Mouse (Mus musculus): Measurements from ENCODE around the gene Meioc. TPM values are rescaled to one million over a fixed set of nuclear protein-coding genes. Genes with fewer than 3 reads are reported as not detected.

The Meioc gene
- polyA plus RNA-seq (2015; fragmentation: Nextera tagmentation; extraction: Ambion mirVana), result 0.30 and 0.44 TPM in 2 replicates

- Histone ChIP-seq H3K4me3 (replicated peaks) (no peak within 1 kb of the TSS), H3K4me2 (replicated peaks) (no peak within 1 kb of the TSS), H3K27me3 (replicated peaks) (peaks cover 20% of the 10 kb centered on the region), H3K36me3 (no peaks in the 10 kb centered on the region), H3K4me1 (replicated peaks) (0 out of 2 replicates have a peak, but pooled peaks cover 5% of the 10 kb centered on the region), H3K27ac (no peak within 1 kb of the TSS), H3K9me3 (no peaks in the 10 kb centered on the region), H3K9ac (no peak within 1 kb of the TSS)
- no peak for ATAC-seq
- WGBS, result 53% methylated on average over 3 of the region's 3 CpGs
These were observed at the start of gene Meioc for GRCm38 (mm10) chr11:102663416-102663815. Gene Meioc (plus strand): TSS chr11:102663716.

DNA sequence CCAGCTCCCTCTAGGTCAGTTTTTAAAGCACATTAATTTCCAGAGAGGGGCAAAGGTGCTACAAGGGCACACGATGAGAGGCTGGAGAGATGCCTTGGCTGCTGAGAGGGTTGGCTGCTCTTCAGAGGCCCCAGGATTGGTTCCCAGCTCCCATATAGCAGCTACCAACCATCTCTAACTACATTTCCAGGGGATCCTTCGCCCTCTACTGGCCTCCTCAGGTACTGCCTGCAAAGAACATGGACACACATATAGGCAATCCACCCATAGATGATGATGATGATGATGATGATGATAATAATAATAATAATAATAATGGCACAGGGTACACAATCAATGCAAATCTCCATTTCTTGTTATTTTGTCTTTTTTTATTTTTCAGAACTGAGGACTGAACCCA is 44.1 kb upstream of the Meioc start:
- H3K27me3 ChIP-seq (replicated peaks), result no peaks in the 10 kb centered on the region
- H3K4me3 ChIP-seq (replicated peaks), result no peak overlapping the region
- H3K4me1 ChIP-seq (replicated peaks), result peaks cover 10% of the 10 kb centered on the region
- 66% methylated on average over 2 of the region's 2 CpGs for WGBS
- no peak overlapping the region for H3K9ac ChIP-seq
- H3K27ac ChIP-seq, result no peak overlapping the region
- no peaks in the 10 kb centered on the region for H3K36me3 ChIP-seq
- no peaks in the 10 kb centered on the region for H3K9me3 ChIP-seq
- H3K4me2 ChIP-seq (replicated peaks), result no peak overlapping the region
- ATAC-seq, result no peak

- Histone ChIP-seq H3K9ac (peak overlapping the region; percentile 5), H3K9me3 (no peaks in the 10 kb centered on the region), H3K27me3 (replicated peaks) (no peaks in the 10 kb centered on the region), H3K4me1 (replicated peaks) (peaks cover 21% of the 10 kb centered on the region), H3K36me3 (no peaks in the 10 kb centered on the region), H3K4me2 (replicated peaks) (peak overlapping the region; percentile 51), H3K4me3 (replicated peaks) (peak overlapping the region; percentile 10), H3K27ac (peak overlapping the region; percentile 78)
- 8% methylated on average over 17 of the region's 17 CpGs for WGBS
- ATAC-seq, result peak; percentile 92
These were observed 39.4 kb upstream of the Meioc start for GRCm38 (mm10) chr11:102623876-102624789.

DNA sequence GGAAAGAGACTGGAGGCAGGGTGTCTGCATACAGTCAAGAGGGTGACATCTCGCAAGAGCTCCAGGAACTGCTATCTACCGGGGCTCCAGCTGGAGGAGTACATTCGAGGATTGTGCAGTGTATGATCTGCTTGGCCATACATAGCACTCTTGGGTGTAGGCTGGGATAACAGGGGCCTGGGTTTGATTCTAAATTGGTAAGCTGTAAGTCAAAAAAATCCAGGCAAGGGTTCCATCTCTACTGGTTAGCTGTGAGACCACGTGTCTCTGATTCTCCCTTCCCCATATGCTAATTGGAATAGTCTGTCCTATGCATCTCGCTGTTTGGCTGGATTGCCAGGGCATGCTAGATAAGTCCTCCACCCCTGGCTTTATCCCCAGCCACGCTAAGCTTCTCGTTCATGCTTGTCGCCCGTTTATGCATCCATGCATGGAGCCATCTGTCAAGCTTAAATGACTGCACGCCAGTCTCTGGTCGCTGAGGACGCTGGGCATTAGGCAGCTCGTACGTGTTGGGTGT is 38.6 kb upstream of the Meioc start:
- no peaks in the 10 kb centered on the region for H3K9me3 ChIP-seq
- peak overlapping the region; percentile 51 for H3K4me2 ChIP-seq (replicated peaks)
- H3K27ac ChIP-seq, result peak overlapping the region; percentile 78
- WGBS, result 34% methylated on average over 14 of the region's 14 CpGs
- no peaks in the 10 kb centered on the region for H3K36me3 ChIP-seq
- ATAC-seq, result 0 out of 2 replicates have a peak, but pooled peaks have one; percentile 29
- peaks cover 21% of the 10 kb centered on the region for H3K4me1 ChIP-seq (replicated peaks)
- H3K9ac ChIP-seq, result no peak overlapping the region; the same call in 1 of the 2 replicates
- no peak overlapping the region for H3K4me3 ChIP-seq (replicated peaks)
- no peaks in the 10 kb centered on the region for H3K27me3 ChIP-seq (replicated peaks)

- H3K36me3 ChIP-seq, result no peaks in the 10 kb centered on the region
- no peak for ATAC-seq
- no peak overlapping the region for H3K9ac ChIP-seq
- WGBS, result 82% methylated on average over 9 of the region's 9 CpGs
- no peaks in the 10 kb centered on the region for H3K9me3 ChIP-seq
- no peak overlapping the region for H3K4me2 ChIP-seq (replicated peaks)
- H3K4me3 ChIP-seq (replicated peaks), result no peak overlapping the region
- H3K27me3 ChIP-seq (replicated peaks), result no peaks in the 10 kb centered on the region
- peaks cover 31% of the 10 kb centered on the region for H3K4me1 ChIP-seq (replicated peaks)
- H3K27ac ChIP-seq, result no peak overlapping the region
These were observed 36.2 kb upstream of the Meioc start for GRCm38 (mm10) chr11:102627171-102627931.

DNA sequence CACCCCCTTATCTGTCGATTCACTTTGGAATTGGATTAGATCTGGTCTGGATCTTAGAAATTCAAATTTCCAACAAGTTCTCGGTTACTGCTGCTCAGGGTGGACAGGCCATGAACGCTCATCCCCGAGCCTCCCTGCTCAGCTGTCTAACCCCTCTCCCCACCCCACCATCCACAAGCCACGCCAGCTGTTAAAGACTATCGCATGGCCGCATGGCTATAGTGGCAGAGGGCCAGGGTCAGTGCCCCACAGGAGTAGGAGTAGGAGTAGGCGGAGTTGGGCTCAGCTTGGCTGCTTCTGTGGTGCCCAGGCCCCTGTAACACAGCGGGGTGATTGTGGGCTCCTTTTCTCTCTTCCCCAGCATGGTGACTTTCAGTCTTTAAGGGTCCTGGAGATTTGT is 35.0 kb upstream of the Meioc start:
- 60% methylated on average over 9 of the region's 9 CpGs for WGBS
- Histone ChIP-seq H3K4me1 (replicated peaks) (peaks cover 34% of the 10 kb centered on the region), H3K9ac (no peak overlapping the region), H3K4me3 (replicated peaks) (no peak overlapping the region), H3K9me3 (no peaks in the 10 kb centered on the region), H3K27ac (no peak overlapping the region), H3K27me3 (replicated peaks) (no peaks in the 10 kb centered on the region), H3K36me3 (no peaks in the 10 kb centered on the region), H3K4me2 (replicated peaks) (no peak overlapping the region)
- ATAC-seq, result no peak

GRCm38 (mm10) chr11:102629375-102629774 is 34.1 kb upstream of the Meioc start:
- H3K27ac ChIP-seq, result no peak overlapping the region
- no peak overlapping the region for H3K4me2 ChIP-seq (replicated peaks)
- H3K4me1 ChIP-seq (replicated peaks), result peaks cover 25% of the 10 kb centered on the region
- no peak overlapping the region for H3K9ac ChIP-seq
- H3K9me3 ChIP-seq, result no peaks in the 10 kb centered on the region
- no peak overlapping the region for H3K4me3 ChIP-seq (replicated peaks)
- 39% methylated on average over 8 of the region's 8 CpGs for WGBS
- no peaks in the 10 kb centered on the region for H3K36me3 ChIP-seq
- ATAC-seq, result no peak
- no peaks in the 10 kb centered on the region for H3K27me3 ChIP-seq (replicated peaks)

DNA sequence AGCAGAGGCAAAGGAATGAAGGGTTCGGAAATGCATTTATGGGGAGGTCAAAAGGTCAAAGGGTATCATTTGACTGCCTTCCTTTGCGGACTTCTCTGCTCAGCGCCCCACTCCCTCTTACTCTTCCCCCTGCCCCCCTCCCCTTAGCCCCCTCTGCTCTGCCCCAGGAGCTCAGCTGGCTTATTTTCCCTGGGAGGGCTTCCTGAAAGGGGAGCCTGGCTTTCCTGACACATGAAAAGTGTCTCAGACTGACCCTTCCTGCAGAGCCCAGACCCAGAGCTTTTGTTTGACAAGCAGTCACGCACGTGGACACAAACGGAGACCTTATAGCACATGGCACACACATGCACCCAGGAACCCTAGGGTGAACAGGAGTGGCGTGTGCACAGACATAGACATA is 32.8 kb upstream of the Meioc start:
- WGBS, result 29% methylated on average over 7 of the region's 7 CpGs
- H3K9ac ChIP-seq, result no peak overlapping the region
- H3K4me2 ChIP-seq (replicated peaks), result no peak overlapping the region
- H3K4me1 ChIP-seq (replicated peaks), result peaks cover 15% of the 10 kb centered on the region
- H3K27ac ChIP-seq, result no peak overlapping the region
- no peak overlapping the region for H3K4me3 ChIP-seq (replicated peaks)
- H3K9me3 ChIP-seq, result no peaks in the 10 kb centered on the region
- ATAC-seq, result no peak
- no peaks in the 10 kb centered on the region for H3K36me3 ChIP-seq
- H3K27me3 ChIP-seq (replicated peaks), result no peaks in the 10 kb centered on the region

DNA sequence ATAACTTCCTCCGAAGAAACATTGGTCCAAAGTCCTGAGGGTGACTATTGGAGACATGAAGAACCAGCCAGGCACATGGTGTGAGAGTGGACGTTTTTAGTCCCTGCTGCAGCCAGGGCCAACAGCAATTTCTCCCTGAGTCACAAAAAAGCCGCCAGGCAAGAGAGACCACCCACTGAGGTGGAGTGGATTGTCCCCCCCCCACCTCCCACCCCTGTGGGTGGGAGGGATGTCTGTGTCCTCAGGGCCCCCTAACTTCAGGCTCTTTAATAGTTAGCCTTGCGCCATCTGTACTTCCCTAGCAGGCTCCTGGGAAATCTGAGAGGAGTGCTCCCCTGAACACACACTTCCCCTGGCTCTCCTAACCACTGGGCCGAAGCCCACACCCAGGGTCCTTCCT is 32.3 kb upstream of the Meioc start:
- Histone ChIP-seq H3K4me2 (replicated peaks) (no peak overlapping the region), H3K9me3 (no peaks in the 10 kb centered on the region), H3K4me3 (replicated peaks) (no peak overlapping the region), H3K4me1 (replicated peaks) (peaks cover 15% of the 10 kb centered on the region), H3K27ac (peak overlapping the region; percentile 27; the same call in 1 of the 2 replicates), H3K36me3 (no peaks in the 10 kb centered on the region), H3K9ac (no peak overlapping the region), H3K27me3 (replicated peaks) (no peaks in the 10 kb centered on the region)
- no peak for ATAC-seq
- WGBS, result 36% methylated on average over 5 of the region's 5 CpGs

- peaks cover 19% of the 10 kb centered on the region for H3K4me1 ChIP-seq (replicated peaks)
- ATAC-seq, result no peak
- peak overlapping the region; percentile 52 for H3K4me2 ChIP-seq (replicated peaks)
- no peak overlapping the region for H3K4me3 ChIP-seq (replicated peaks)
- H3K36me3 ChIP-seq, result no peaks in the 10 kb centered on the region
- no peak overlapping the region for H3K27ac ChIP-seq
- no peaks in the 10 kb centered on the region for H3K9me3 ChIP-seq
- no peak overlapping the region for H3K9ac ChIP-seq
- H3K27me3 ChIP-seq (replicated peaks), result no peaks in the 10 kb centered on the region
- whole genome bisulfite sequencing, result 20% methylated on average over 12 of the region's 13 CpGs
These were observed 30.8 kb upstream of the Meioc start for GRCm38 (mm10) chr11:102632725-102633124.

DNA sequence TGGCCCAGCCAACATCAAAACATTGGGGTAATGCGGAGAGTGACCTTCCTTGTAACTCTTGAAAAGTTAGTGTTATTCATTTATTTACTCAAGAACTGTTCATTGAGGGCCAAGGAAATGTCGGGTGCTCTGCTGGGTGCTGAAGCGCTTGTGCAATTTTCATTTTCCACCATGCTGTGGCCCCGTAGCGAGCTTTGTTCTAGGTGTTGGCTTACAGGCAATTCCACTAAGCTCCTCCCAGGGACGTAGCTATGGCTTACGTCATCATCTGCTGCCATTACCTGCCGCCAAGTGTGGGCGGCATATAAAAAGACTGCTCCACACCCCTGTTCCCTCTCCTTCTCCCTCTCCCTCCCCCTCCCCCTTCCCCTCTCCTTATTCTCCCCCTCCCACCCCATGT is 30.1 kb upstream of the Meioc start:
- peak; percentile 73 for ATAC-seq
- peaks cover 19% of the 10 kb centered on the region for H3K4me1 ChIP-seq (replicated peaks)
- 29% methylated on average over 9 of the region's 9 CpGs for WGBS

DNA sequence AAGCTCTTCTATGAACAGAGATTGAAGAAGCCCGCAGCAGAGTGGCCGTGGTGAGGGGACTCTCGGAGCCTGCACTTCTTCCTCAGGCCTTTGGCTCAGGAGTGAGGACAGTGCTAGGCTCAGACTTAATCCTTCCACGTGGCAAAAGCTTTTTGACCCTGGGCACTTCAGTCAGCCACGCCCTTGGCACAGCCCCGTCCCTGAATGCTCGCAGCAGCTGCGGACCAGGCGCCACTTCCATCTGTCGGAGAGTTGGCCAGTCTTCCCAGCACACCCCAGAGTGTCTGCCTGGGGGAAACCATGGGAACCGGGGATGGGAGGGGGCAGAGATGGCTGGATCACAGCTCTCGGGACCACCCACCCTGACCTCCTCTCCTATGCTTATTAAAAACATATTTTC is 26.6 kb upstream of the Meioc start:
- no peaks in the 10 kb centered on the region for H3K9me3 ChIP-seq
- peaks cover 6% of the 10 kb centered on the region; the same call in 1 of the 2 replicates for H3K4me1 ChIP-seq (replicated peaks)
- H3K27ac ChIP-seq, result no peak overlapping the region
- H3K36me3 ChIP-seq, result no peaks in the 10 kb centered on the region
- no peak overlapping the region for H3K4me3 ChIP-seq (replicated peaks)
- 39% methylated on average over 12 of the region's 12 CpGs for WGBS
- H3K27me3 ChIP-seq (replicated peaks), result no peaks in the 10 kb centered on the region
- no peak overlapping the region for H3K4me2 ChIP-seq (replicated peaks)
- 0 out of 2 replicates have a peak overlapping the region, but pooled peaks have one; percentile 10 for H3K9ac ChIP-seq
- ATAC-seq, result no peak

More for the DNA sequence above, 30.1 kb upstream of the Meioc start:
- H3K4me3 ChIP-seq (replicated peaks), result no peak overlapping the region; the same call in 1 of the 2 replicates
- no peak overlapping the region for H3K27ac ChIP-seq
- H3K9me3 ChIP-seq, result no peaks in the 10 kb centered on the region
- no peak overlapping the region for H3K9ac ChIP-seq
- H3K4me2 ChIP-seq (replicated peaks), result peak overlapping the region; percentile 52
- H3K27me3 ChIP-seq (replicated peaks), result no peaks in the 10 kb centered on the region
- no peaks in the 10 kb centered on the region for H3K36me3 ChIP-seq

Measured in intestine, embryonic 15.5 days (tissue).